Mouse (Mus musculus) liver, embryonic 14.5 days (tissue): ENCODE results near the gene Enox1.

Source experiments
- CTCF ChIP-seq: IDR thresholded peaks from 2 replicates; pipeline ENCODE4 v1.5.1; 2016; ENCODE audit warnings: antibody characterized with exemption, low read depth, control low read depth
- EP300 ChIP-seq: IDR thresholded peaks from 2 replicates; pipeline ENCODE4 v1.6.1; 2016; ENCODE audit warnings: antibody characterized with exemption, low read depth

DNA sequence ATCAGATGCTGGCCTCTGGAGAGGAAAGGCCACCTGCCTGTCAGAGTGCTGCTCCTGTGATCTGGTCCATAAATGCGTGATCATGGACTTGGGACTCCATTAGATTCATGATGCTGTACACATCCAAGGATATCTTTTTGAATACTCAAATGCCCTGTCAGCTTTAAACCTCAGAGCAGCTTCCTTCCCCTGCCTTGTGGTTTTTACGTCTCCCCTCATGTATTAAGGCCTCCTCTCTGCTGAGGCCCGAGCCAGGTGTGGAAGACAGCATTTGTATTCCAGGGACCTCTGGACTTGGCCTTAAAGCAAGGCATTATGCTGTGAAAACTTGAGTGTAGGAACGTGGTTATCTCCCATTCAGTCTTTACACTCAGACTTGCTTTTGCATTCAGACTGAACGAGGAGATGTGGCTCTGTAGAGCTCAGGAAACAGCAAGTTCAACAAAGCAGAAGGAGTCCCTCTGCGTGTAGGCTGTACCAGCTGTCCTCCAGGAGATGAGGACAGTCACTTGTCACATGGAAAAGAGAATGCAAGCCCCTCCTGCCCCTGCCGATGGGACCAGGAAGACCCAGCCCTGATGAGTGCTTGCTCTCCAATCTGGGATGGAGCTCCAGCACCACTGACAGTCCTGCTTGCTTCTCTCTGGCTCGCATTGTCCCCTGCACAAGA, 252.8 kb downstream of the Enox1 start:
- TF ChIP-seq CTCF, result no peak
- TF ChIP-seq EP300, result no peak
